Mouse (Mus musculus) urinary bladder, postnatal 25 days (tissue): Measurements from ENCODE around the gene Glt6d1.

ENCODE experiments used
- DNase-seq: peaks from one replicate; pipeline ENCODE4 v3.0.0; 2022; ENCODE audit warnings: low spot score

Glt6d1 gene

GRCm38 (mm10) chr2:25797635-25798034 is 18.0 kb downstream of the Glt6d1 start:
- DNase-seq, result no peak

- no peak for DNase-seq
These were observed 26.6 kb downstream of the Glt6d1 start for GRCm38 (mm10) chr2:25789092-25789491.

GRCm38 (mm10) chr2:25785573-25786322 is 29.9 kb downstream of the Glt6d1 start:
- no peak for DNase-seq

- no peak for DNase-seq
These were observed 33.7 kb downstream of the Glt6d1 start, which contains the start of gene Gm13539 for GRCm38 (mm10) chr2:25781957-25782356. TSS of gene Gm13539 (plus strand) at chr2:25782257.

- DNase-seq, result no peak
These were observed 34.7 kb downstream of the Glt6d1 start for GRCm38 (mm10) chr2:25780921-25781320.

- no peak for DNase-seq
These were observed 36.6 kb downstream of the Glt6d1 start for GRCm38 (mm10) chr2:25779076-25779475.

GRCm38 (mm10) chr2:25776717-25777116 is 38.9 kb downstream of the Glt6d1 start, which contains the start of gene Lcn11:
TSS of gene Lcn11 (plus strand) at chr2:25777017.
- no peak for DNase-seq

GRCm38 (mm10) chr2:25775991-25776390 is 39.7 kb downstream of the Glt6d1 start:
- DNase-seq, result no peak

- no peak for DNase-seq
These were observed 41.0 kb downstream of the Glt6d1 start for GRCm38 (mm10) chr2:25774640-25775039.

- DNase-seq, result no peak
These were observed 42.1 kb downstream of the Glt6d1 start for GRCm38 (mm10) chr2:25773507-25773906.

- no peak for DNase-seq
These were observed 47.9 kb downstream of the Glt6d1 start for GRCm38 (mm10) chr2:25767764-25768163.

GRCm38 (mm10) chr2:25765269-25765668 is 50.4 kb downstream of the Glt6d1 start, which contains the start of gene Lcn3:
TSS of gene Lcn3 (plus strand) at chr2:25765569.
- DNase-seq, result no peak

- DNase-seq, result no peak
These were observed 57.5 kb downstream of the Glt6d1 start for GRCm38 (mm10) chr2:25758064-25758625.

GRCm38 (mm10) chr2:25754201-25754600 is 61.4 kb downstream of the Glt6d1 start:
- DNase-seq, result no peak
